Mouse (Mus musculus): ENCODE measurements around the gene Tfam.
A peak's percentile ranks its signal among the peaks of the same experiment; 100 is the strongest.

Tfam gene

DNA sequence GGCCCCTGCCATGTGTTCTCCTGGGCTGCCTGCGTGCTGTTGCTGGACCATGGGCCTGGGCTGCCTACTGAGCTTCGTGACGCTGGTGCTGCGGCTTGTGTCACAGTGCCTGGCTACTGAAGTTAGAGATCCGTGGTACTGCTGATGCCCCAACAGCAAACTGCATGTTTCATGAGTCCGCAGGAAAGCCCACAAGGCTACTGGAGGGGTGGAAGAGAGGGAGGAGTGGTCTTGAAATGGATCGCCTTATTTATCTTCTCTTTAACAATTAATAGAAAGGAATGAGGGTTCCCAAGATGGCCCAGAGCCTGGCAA is at the start of gene Tfam:
Gene Tfam, minus strand, starts transcription at position 41 of the 315 bp plus-strand sequence.
- DNase-seq: no peak

DNA sequence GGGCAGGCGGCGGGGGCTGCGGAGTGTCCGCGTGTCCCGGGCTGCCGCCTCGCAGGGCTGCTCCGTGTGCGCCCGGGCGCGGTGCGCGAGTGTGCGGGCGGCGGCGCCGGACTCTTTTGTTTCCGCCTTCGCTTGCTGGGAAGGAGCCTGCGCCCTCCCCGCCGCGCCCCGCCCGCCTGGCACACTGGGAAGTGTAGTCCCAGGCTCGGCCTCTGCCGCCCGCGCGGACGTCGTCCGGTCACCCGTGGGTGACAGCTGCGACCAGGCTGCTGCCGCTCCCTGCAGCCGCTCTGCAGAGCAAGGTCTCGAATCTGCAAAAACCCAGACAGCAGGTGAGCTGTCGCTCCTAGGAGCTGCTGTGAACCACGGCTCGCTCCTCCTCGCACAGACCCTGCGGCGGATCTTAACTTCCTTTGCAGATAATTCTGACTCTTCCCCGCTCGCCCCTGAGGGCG is 47.1 kb upstream of the Tfam start, which contains the start of gene Ube2d1:
Gene Ube2d1, minus strand, starts transcription at position 137 of the 455 bp plus-strand sequence.
- peak; percentile 87 for DNase-seq

DNA sequence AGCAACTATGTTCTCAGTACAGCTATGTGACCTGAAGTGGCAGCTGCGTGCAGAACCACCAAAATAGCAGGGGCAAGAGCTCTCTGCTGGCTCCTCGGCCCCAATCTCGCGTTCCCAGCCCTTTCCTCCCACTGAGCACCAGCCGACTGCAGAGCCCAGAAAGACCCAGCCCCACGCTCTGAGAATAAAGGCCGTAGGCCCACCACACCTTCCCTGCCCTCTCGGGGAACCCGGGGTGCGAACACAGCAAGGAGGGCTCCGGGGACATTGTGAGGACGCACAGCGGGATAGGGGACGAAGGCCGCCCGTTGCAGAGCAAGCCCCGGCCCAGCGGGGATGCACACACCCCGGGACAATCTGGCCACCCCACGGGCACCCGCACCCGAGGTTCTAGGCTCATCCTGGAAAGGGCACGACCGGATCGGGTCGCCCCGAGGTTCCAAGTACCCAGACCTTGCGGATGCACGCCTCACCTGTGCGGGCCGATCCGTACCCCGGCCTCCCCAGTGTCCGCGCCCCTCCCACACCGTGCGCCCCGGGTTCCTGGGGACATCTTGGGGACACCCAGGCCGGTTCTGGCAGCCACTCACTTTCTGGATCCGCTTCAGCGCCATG is 46.5 kb upstream of the Tfam start:
- no peak for DNase-seq

DNA sequence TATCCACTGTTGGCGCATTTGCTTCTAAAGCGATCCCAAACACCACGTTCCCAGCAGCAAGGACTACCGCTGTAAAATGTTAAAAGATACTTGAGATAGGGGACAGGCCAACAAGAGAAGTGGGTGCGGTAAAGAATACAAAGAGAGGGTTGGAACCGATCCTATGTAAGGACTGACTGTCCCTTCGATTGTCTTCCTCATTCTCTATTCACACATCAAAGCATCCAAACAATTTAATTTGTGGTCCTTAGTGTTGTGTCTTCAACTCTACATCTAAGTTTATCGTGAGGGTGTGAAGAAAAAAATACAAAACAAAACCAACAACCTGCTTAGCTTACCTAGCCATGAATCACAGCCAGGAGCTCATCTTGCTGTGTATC is 46.0 kb upstream of the Tfam start:
- no peak for DNase-seq

DNA sequence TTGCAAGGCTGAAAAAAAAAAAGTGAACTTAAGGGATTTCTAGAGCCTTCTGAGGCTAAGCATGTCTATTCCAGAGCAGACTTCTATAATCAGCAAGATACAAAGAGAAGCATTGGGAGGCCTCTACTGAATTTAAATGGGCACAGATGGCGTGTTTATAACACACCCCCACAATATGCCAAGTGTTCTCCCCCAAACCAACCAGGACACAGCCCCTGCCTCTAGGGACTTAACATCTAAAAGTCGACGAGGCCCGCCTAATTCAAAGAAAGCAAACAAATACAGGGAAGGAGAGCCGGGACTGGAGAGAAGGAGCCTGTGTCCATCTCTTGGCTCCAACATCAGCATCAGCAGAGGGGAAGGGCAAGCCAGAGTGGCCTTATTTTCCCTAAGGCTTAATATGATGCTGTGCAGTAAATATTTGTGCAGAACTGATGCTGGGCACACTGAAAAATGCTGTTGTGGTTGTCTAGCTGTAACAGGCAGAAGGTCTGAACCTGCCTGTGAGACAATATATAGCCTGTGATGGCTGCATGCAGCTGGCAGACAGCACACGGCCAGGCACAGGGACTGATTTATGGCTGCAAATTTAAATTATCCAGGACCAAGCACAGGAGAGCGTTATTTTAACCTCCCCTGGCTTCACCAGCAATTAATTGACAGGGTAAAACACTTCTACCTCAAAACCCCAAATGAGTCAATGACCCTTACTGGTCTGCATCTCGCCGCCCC is 35.1 kb upstream of the Tfam start:
- DNase-seq: no peak

DNA sequence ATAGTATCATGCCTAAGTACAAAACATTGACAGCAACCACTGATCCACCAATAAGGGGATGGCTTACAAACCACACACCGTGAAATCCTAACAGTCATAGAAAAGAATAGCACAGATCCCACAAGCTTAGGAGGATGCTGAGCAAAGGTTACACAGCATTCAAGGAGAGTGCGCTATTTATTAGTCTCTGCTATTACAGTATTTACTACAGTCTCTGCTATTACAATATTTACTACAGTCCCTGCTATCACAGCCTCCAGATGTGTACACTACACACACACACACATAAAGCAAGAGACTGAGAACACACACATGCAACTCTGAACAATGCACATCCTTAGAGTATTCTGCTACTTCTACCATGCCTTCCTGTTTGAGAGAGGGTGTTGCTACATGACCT is 29.9 kb upstream of the Tfam start:
- DNase-seq: no peak

DNA sequence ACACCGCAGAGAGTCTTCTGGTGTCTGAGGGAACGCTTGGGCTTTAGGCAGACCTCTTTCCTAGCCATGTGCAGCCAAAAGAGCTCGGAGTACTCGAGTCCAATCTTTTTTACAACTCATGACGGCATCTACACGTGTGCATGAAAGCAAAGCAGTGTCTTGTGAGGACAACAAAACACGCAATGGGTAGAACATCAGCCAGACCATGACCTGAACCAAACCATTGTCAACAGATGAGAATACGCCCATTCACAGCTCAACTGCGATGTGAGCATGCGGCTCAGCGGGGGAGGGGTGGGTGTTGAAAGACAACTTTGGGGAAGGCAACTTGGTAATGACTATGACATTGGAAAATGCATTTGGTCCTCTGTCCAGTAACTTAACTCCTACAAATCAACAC is 29.4 kb upstream of the Tfam start:
- no peak for DNase-seq

DNA sequence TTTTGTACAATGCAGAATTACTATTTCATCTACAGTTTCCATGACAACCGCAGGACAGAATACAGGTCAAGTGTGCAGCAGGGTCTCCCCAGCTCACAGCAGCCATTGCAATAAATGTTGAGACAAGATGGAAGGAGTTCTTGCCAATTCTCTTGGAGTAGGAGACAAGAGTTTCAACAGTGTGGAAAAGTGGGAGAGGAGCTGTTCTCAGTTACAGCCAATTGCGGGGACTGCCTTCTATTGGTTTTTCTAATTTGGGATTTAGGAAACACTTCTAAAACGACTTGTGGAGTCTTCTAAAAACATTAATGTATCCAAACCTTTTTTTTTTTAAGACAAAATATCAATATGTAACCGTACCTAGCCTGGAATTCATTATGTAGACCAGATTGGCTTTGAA is 27.0 kb upstream of the Tfam start:
- no peak for DNase-seq

DNA sequence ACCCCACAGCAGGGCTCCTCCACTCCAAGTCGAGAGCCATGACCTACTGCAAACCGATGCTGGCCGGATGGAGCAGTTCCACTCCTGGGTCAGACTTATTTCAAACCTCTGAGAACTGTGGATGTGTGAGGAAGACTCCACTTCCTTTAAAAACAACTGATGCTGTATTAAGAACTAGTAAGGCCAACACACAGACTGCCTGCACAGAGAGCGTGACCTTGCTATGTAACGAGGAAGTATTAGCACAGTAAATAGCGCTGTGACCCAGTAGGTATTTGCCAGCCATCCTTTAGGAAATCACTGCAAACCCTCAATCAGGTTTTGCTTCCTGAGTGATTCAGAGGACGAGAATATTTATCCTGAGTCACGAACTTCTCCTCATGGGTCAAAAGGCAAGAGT is 23.6 kb upstream of the Tfam start:
- no peak for DNase-seq

DNA sequence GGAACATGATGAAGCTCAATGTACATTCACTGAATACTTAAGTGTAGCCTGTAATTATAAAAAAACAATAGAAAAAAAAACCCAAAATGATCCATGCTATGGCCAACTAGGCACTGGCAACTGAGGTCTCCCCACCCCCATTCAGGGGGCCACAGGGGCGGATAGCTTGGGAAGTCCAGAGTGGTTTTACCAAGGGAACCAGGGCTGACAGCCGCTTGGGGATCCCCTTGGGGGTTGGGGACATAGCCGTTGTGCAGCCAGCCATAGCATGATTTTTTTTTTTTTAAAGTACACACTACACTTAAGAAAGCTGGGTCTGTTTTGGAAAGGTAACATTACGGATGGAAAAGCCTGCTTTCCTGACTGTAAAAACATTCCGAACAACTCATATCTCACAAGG is 20.9 kb upstream of the Tfam start:
- DNase-seq: no peak

DNA sequence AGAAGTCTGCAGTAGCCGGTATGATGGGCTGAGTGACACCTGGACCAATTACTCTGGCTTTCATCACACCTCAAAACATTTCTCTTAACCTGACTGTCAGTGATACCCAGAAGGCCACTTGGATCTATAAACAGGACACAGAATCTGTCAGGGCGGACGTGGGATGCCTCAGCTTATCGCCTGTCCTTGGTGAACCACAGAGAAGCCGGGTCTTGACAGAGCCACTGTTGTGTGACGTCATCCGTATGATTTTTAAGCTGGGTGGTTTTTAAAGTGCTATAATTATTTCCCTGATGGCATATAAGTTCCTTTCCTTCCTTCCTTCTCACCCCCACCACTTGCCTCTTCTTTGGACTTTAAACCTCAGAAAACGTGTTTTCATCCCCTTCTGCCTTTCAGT is 20.4 kb upstream of the Tfam start:
- no peak for DNase-seq

DNA sequence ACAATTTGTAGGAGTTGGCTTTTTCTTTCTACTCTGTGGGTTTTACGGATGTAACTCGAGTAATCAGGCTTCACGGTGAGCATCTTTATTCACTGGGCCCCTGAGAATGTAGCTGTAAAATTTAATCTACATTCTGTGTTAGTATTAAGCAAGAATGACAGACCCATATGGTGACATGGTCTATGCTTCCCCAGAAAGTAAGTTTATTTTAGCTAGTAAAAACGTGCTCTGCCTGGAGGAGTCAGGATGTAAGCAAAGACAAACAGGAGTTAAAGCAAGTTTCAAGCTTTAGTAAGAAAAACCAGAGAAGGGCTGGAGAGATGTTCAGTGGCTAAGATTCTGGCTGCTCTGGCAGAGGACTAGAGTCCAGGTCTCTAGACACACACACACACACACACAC is 15.1 kb upstream of the Tfam start:
- no peak for DNase-seq

DNA sequence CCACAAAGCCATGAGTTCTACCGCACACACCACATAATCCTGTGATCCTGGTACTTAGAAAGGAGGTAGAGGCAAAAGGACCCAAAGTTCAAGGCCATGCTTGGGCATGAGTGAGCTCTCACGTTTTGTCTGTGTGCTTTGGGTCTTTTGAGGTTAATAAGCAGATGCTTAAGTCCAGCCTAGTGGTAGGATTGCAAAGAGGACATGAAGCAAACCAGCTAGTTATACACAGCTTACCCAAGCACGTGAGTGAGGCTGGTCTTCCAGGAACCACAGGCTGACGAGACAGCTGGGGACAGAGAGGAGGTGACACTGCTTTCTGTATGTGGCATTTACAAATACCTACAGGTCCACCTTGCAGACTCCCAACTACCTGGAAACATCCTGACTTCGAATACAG is 14.3 kb upstream of the Tfam start:
- DNase-seq: no peak

DNA sequence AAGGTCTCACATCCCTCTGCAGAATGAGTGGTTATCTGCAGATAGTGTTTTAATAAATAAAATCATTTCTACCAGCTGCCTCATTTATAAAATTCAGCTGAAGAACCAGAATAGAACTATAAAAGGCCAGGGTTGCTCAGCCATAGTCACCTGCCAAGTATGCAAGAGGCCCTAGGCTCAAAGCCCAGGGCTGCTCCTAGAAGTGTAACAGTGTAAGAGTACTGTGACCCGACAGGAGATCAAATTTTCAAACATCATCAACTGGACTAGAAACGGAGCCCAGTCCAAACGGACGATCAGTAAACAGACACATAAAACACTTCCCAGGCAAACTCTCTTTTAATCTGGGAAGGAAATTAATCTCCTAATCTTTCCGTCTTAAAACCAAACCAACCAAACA is 13.8 kb upstream of the Tfam start:
- DNase-seq: no peak

DNA sequence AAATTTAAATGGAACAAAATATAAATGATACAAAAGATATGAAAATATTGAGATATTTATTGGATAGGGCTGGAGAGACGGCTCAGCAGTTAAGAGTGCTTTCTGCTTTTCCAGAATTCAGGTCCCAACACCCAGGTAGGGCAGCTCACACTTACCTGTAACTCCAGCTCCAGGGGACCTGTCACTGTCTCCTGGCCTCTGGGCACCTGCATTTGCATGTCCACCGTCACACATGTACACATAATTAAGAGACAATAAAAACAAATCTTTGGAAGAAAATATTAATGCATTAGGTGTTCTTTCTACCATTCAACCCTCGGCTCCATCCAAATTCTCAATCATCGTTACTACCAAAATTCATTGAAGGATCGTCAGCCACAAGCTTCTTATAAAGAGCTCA is 13.2 kb upstream of the Tfam start:
- DNase-seq: no peak

DNA sequence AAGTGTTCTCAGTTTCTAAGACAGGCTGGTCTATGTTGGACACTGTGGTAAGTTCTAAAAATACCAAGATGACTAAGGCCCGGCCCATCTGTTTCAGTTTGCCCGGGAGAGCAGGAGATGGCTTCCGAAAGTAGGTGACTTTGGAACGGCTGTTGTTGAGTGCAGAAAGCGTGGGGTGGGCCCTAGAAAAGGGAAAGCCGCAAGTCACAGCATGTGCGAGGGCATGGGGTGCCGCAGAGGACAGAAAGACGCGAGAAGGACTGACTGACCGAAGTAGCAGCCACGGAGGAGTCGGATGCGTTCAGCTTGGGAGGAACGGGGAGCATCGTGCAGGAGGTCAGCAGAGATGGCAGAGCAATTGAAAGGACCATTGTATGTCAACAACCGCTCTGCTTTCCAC is 12.4 kb upstream of the Tfam start:
- DNase-seq: no peak

DNA sequence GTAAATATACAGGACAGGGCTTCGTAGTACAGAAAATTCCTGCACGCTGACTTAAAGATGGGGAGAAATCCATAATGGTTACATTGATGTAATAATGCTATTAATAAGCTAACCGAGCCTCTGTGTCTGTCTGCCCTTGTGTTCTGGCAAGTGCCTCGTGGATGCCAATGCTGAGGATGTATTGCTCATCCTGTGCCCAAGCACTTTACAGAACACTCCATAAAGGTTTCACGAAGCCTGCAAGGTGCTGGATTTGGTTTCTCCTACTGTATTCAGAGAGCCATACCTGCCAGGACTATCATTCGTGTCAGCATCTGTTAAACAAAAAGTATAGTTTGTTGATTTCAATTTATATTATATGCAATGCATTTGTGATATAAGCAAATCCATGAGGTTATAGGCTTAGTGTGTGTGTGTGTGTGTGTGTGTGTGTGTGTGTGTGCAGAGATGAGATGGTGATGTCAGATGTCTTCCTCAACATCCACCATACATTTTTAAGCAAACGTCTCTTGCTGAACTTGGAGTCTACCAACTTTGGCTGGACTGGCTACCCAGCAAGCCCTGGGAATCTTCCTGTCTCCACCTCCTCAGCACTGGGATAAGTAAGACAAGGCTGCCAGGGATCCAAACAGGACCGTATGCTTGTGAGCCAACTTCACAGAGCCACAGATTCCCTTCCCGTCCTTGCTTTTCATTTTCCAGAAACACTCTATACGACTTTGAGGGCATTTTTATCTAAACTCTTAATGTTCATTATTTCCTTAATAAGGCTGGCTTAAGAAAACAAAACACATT is 11.2 kb upstream of the Tfam start:
- DNase-seq: no peak

DNA sequence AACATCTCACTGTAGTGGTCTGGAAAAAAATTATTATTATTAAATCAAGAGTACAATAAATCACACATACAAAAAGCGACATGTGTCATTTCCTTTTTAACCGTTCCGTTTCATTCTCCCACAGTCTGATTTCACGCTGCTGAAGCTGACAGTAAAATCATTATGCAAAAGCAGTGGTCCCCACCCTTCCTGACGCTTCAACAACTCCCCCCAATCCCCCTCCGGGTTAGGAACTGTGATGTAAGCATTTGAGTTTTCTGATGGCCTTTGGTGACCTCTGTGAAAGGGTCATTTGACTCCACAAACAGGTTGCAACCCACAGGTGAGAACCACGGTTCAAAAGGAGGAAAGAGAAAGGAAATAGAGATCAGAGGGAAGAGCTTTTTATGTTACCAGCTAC is 8.9 kb upstream of the Tfam start:
- peak in 1 of 2 experiments; percentile 9 for DNase-seq

DNA sequence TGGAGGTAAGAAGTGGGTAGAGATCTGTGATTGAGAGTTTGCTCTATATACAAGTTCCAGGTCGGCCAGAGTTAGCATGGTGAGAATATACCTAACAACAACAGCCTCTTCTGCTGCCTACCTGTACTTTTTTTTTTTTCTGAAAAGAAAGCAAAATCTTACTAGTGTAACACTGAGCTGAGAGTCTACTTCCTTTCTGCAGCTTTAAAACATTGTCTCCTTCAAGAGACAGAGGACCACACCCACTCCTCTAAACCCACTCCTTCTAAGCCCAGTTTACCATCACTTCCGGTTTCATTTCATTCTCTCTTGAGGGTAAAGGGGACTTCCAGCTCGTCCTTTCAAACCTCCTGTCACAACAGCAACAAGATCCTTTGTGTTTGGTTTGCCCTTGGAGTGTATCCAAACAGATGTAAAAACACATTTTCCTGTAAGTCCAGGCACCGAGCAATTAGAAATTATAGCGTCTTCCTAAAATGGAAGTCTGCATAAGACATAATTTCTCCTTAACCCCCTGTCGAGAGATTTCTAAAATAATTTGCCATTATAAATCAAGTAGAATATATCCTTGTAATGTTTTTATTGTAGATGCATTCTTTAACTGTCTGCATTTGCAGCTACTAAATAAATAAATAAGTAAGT is 1.5 kb upstream of the Tfam start:
- DNase-seq: peak in 1 of 2 experiments; percentile 12

DNA sequence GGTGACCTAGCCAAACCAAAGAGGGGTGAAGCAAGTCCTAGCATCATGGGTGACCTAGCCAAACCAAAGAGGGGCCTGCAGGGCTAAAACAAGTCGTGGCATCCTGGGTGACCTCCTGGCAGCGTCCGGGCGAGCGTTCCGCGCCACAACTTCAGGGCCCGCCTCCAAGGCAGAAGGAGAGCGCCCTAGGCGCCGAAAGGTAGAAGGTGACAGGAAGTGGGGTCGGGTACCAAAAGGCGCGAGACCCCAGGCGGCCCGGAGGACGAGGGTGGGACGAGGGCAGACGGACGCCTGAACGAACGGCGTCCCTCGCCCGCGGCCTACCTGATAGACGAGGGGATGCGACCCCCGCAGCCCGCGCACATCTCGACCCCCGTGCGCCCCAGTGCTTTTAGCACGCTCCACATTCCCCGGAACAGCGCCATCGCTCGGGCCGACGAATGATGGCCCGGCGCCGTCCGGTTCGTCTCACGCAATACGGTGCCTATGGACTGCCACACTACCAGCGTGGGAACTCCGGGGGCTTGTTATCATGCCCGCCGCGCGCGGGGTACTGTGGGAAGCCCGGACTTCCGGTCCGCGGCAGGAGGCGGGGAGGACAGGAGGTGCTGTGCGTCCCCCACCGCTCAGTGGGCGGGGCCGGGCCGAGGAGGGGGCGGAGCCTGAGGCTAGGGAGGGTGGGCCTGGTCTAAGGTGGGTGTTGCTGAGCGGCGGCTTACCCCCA is 402 bp downstream of the Tfam start:
- DNase-seq: peak; percentile 98 to 99

DNA sequence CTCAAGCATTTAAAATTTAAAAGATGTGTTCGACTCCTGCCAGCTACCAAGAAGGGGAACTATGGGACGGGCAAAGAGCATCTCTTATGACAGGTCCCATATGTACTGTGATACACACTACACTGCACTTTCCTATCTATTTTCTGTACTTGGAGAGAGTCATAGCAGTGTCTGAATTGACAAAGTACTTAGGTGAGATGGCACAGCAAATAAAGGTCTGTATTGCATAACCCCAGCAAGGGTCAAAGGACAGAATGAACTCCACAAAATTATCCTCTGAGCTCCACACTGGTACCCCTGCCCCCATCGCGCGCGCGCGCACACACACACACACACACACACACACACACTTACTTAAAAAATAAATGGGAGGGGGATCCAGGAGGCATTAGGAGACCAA is 4.0 kb downstream of the Tfam start:
- DNase-seq: no peak

DNA sequence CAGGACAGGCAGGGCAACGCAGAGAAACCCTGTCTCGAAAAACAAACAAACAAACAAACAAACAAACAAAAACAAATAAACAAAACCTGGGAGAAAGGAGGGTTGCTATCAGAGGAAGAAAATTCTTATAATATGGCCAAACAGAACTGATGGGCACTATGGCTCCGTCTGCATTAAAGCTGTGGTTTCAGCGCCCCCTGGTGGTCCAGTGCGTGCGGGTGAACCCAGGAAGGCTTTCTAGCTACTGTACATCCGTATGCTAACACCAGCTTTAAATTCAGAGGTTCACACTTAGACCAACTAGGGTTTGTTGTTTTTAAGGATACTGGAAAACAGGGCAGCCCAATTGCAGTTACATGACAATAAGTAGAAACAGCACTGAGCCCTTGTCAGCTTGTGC is 12.2 kb downstream of the Tfam start:
- peak; percentile 67 to 81 for DNase-seq

DNA sequence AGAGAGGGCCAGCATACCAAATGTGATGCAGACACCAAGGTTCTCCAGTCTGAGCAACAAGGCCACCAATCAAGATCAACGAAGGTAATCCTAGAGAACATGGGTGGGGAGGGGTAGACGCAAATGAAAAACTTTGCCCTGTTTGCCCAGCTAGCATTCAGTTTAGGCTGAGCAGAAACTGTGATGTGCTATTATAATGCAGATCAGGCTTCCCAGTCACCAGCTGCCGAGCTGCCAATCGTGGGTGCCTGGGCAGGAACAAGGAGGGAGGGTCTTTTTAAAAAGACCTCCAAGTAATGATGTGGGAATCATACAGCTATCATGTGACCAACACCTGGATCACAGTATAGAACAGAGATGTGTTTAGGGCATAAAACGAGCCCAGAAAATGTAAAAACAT is 15.0 kb downstream of the Tfam start:
- DNase-seq: no peak

Data from thymus, postnatal 36 days (tissue).